Comparison of ENCODE assay signal across 30 mouse cellular contexts in the genomic region with DNA sequence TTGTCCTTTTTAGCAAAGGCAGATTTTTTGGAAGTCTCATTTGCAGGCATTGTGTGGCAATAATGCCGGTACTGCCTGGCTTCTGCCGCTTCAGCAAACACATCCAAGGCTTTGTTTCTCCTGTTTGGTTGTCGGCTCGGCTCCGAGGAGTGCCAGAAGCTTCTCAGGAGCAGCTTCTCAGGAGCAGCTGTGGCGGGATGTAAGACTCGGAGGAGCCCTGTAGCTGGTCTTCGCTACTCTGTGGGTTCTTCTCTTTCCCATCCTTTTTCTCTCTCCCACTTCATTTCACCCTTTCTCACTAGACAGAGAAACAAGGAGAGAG. TPM values are rescaled to one million over a fixed set of nuclear protein-coding genes. Genes with fewer than 3 reads are reported as not detected.
A peak's percentile ranks its signal among the peaks of the same experiment; 100 is the strongest.
DNase-seq lines count a peak whose midpoint lies in the region; ATAC-seq and TF ChIP-seq lines count a peak whose summit lies in the region.
"Had no signal": no experiment of that assay in that cellular context is flagged by ENCODE, and none has a peak within 500 bp of the region (broad histone marks: within the 10 kb centered on the region; RNA-seq: fewer than 3 reads in every experiment).

No protein-coding gene starts in this region.

- H3K4me1 ChIP-seq in forebrain, embryonic 11.5 days (replicated peaks; ENCODE audit: control insufficient read depth, insufficient read depth, low read length), result peaks cover 6% of the 10 kb centered on the region
- no peaks in the 10 kb centered on the region for H3K4me1 ChIP-seq in forebrain, postnatal 0 days (ENCODE audit: insufficient read depth)
- peaks cover 11% of the 10 kb centered on the region for H3K4me1 ChIP-seq in neural tube, embryonic 15.5 days
- H3K4me1 ChIP-seq in kidney, embryonic 16.5 days (ENCODE audit: insufficient read depth, low read length), result no peaks in the 10 kb centered on the region
- H3K4me1 ChIP-seq: limb, embryonic 15.5 days; liver, embryonic 13.5 days had no signal

- H3K27me3 ChIP-seq in forebrain, embryonic 11.5 days (ENCODE audit: control insufficient read depth, insufficient read depth, low read length), result no peaks in the 10 kb centered on the region; the same call in 1 of the 2 replicates
- H3K27me3 ChIP-seq in forebrain, postnatal 0 days (ENCODE audit: insufficient read depth, low read length), result no peaks in the 10 kb centered on the region; the same call in 1 of the 2 replicates
- H3K27me3 ChIP-seq in neural tube, embryonic 15.5 days (replicated peaks), result no peaks in the 10 kb centered on the region
- H3K27me3 ChIP-seq in kidney, embryonic 16.5 days (ENCODE audit: insufficient read depth, low read length), result no peaks in the 10 kb centered on the region
- H3K27me3 ChIP-seq: limb, embryonic 15.5 days; liver, embryonic 13.5 days had no signal

- 20% methylated on average over 8 of the region's 8 CpGs for WGBS in forebrain, embryonic 11.5 days
- 10% methylated on average over 8 of the region's 8 CpGs for WGBS in forebrain, postnatal 0 days
- 35% methylated on average over 8 of the region's 8 CpGs for WGBS in neural tube, embryonic 15.5 days
- WGBS in kidney, embryonic 16.5 days, result 76% methylated on average over 8 of the region's 8 CpGs

- DNase-seq in forebrain, embryonic 11.5 days (ENCODE audit: low spot score), result peak; percentile 64
- no peak for DNase-seq in forebrain, postnatal 0 days
- DNase-seq in layer of hippocampus, adult 2 months (ENCODE audit: low spot score in 2 of 2), result no peak
- DNase-seq in layer of hippocampus, adult 9-10 months (ENCODE audit: low spot score), result no peak
- DNase-seq in neural tube, embryonic 10.5 days (ENCODE audit: extremely low spot score, low spot score), result no peak
- no peak for DNase-seq in left cerebral cortex, adult 8-10 months (ENCODE audit: low spot score in 2 of 2)
- DNase-seq: adrenal gland, postnatal 10 days; gastrocnemius, postnatal 14 days; heart, postnatal 14 days; kidney, adult 9 months; kidney, postnatal 14 days; layer of hippocampus, postnatal 36 days; liver, embryonic 13.5 days; lung, adult 18-20 months; right cerebral cortex, postnatal 4 days; thymus, adult 18-20 months; thymus, postnatal 25 days had no signal

- no peak overlapping the region for H3K27ac ChIP-seq in forebrain, embryonic 11.5 days (ENCODE audit: low read depth, low read length)
- no peak overlapping the region for H3K27ac ChIP-seq in forebrain, postnatal 0 days (ENCODE audit: low read depth, low read length)
- peak overlapping the region; percentile 46 for H3K27ac ChIP-seq in layer of hippocampus, adult 2 months
- H3K27ac ChIP-seq in neural tube, embryonic 15.5 days (replicated peaks), result no peak overlapping the region
- no peak overlapping the region for H3K27ac ChIP-seq in kidney, embryonic 16.5 days (ENCODE audit: low read length)
- H3K27ac ChIP-seq: hindbrain, embryonic 12.5 days; limb, embryonic 10.5 days; limb, embryonic 15.5 days; liver, embryonic 13.5 days; macrophage; stomach, postnatal 0 days had no signal

- H3K36me3 ChIP-seq in forebrain, embryonic 11.5 days (ENCODE audit: control insufficient read depth, insufficient read depth, low read length), result no peaks in the 10 kb centered on the region
- no peaks in the 10 kb centered on the region for H3K36me3 ChIP-seq in forebrain, postnatal 0 days (ENCODE audit: insufficient read depth)
- H3K36me3 ChIP-seq in neural tube, embryonic 15.5 days, result no peaks in the 10 kb centered on the region
- no peaks in the 10 kb centered on the region for H3K36me3 ChIP-seq in kidney, embryonic 16.5 days (ENCODE audit: insufficient read depth, low read length)
- H3K36me3 ChIP-seq: hindbrain, embryonic 12.5 days; limb, embryonic 10.5 days; limb, embryonic 15.5 days; liver, embryonic 13.5 days had no signal

- H3K9me3 ChIP-seq in forebrain, embryonic 11.5 days (ENCODE audit: control insufficient read depth, low read length), result no peaks in the 10 kb centered on the region
- H3K9me3 ChIP-seq in forebrain, postnatal 0 days (ENCODE audit: low read length), result no peaks in the 10 kb centered on the region
- H3K9me3 ChIP-seq in neural tube, embryonic 15.5 days (replicated peaks), result no peaks in the 10 kb centered on the region
- no peaks in the 10 kb centered on the region for H3K9me3 ChIP-seq in kidney, embryonic 16.5 days (ENCODE audit: low read length)
- H3K9me3 ChIP-seq: hindbrain, embryonic 12.5 days; limb, embryonic 10.5 days; limb, embryonic 15.5 days; liver, embryonic 13.5 days had no signal

- H3K9ac ChIP-seq in forebrain, embryonic 11.5 days (ENCODE audit: low read length), result no peak overlapping the region
- H3K9ac ChIP-seq in forebrain, postnatal 0 days, result no peak overlapping the region
- H3K9ac ChIP-seq in neural tube, embryonic 15.5 days (replicated peaks), result no peak overlapping the region
- H3K9ac ChIP-seq in kidney, embryonic 16.5 days (replicated peaks; ENCODE audit: low read length), result no peak overlapping the region
- H3K9ac ChIP-seq: hindbrain, embryonic 12.5 days; limb, embryonic 15.5 days; liver, embryonic 13.5 days had no signal

- TF ChIP-seq CTCF in forebrain, postnatal 0 days (IDR thresholded peaks at IDR 0.05; ENCODE audit: low read depth), result no peak
- TF ChIP-seq CTCF in layer of hippocampus, adult 2 months (conservative IDR thresholded peaks at IDR 0.05), result no peak

- 0 out of 2 replicates have a peak, but pooled peaks have one; percentile 10 for ATAC-seq in forebrain, embryonic 11.5 days (replicated peaks; ENCODE audit: low FRiP score)
- ATAC-seq in forebrain, postnatal 0 days, result no peak
- no peak for ATAC-seq in neural tube, embryonic 15.5 days (ENCODE audit: low FRiP score)
- ATAC-seq in kidney, embryonic 16.5 days (ENCODE audit: low FRiP score, low TSS enrichment), result no peak
- ATAC-seq: intestine, postnatal 0 days; lung, postnatal 0 days; Patski had no signal

- no peak overlapping the region for H3K4me2 ChIP-seq in forebrain, embryonic 11.5 days (ENCODE audit: low read depth, low read length, severe bottlenecking)
- H3K4me2 ChIP-seq in forebrain, postnatal 0 days (ENCODE audit: low read depth), result no peak overlapping the region
- 0 out of 2 replicates have a peak overlapping the region, but pooled peaks have one; percentile 6 for H3K4me2 ChIP-seq in neural tube, embryonic 15.5 days
- H3K4me2 ChIP-seq in kidney, embryonic 16.5 days (replicated peaks; ENCODE audit: low read depth, low read length), result no peak overlapping the region
- H3K4me2 ChIP-seq: hindbrain, embryonic 12.5 days; limb, embryonic 15.5 days; liver, embryonic 13.5 days had no signal

- no peak overlapping the region for H3K4me3 ChIP-seq in forebrain, embryonic 11.5 days (ENCODE audit: low read depth, low read length)
- no peak overlapping the region for H3K4me3 ChIP-seq in forebrain, postnatal 0 days (ENCODE audit: low read depth, low read length)
- no peak overlapping the region for H3K4me3 ChIP-seq in layer of hippocampus, adult 2 months
- no peak overlapping the region for H3K4me3 ChIP-seq in neural tube, embryonic 15.5 days (replicated peaks)
- H3K4me3 ChIP-seq in kidney, embryonic 16.5 days (ENCODE audit: low read length), result no peak overlapping the region
- H3K4me3 ChIP-seq: hindbrain, embryonic 12.5 days; limb, embryonic 10.5 days; limb, embryonic 15.5 days; liver, embryonic 13.5 days had no signal

RNA-seq across cellular contexts. Expression of a gene that starts 37.9 kb away (rescaled TPM):
- polyA plus RNA-seq in forebrain, embryonic 11.5 days (2014; fragmentation: Nextera tagmentation; extraction: Ambion mirVana), result 1.6 and 2.1 TPM in 2 replicates
- total RNA-seq in forebrain, postnatal 0 days (2014; rRNA removed), result 27.8 and 29.3 TPM in 2 replicates
- 20.0 and 21.2 TPM in 2 replicates for polyA plus RNA-seq in forebrain, postnatal 0 days (2015; fragmentation: Nextera tagmentation; extraction: Ambion mirVana)
- 100 to 1,000 TPM in 1 of 2 experiments, 10 to 100 TPM in 1; 98.3 to 111 TPM for total RNA-seq in layer of hippocampus, adult 2 months (2021)
- polyA plus RNA-seq in neural tube, embryonic 15.5 days (2015; fragmentation: Nextera tagmentation; extraction: Ambion mirVana), result 19.4 and 23.3 TPM in 2 replicates
- 10 to 100 TPM; 61.9 to 87.7 (median 73.3) TPM for total RNA-seq in left cerebral cortex, adult 8-10 months (2022)
- 0.44 and 0.69 TPM in 2 replicates for polyA plus RNA-seq in kidney, embryonic 16.5 days (2015; fragmentation: Nextera tagmentation; extraction: Ambion mirVana)
- total RNA-seq: common myeloid progenitor, adult 5-6 weeks; gastrocnemius, postnatal 14 days; granulocyte monocyte progenitor cell, adult 5-6 weeks; heart, postnatal 14 days; megakaryocyte-erythroid progenitor cell, adult 5-6 weeks had no signal
- polyA plus RNA-seq: limb, embryonic 10.5 days; liver, embryonic 13.5 days; Patski had no signal

RNA-seq across cellular contexts. Expression of a gene that starts 58.0 kb away (rescaled TPM):
- polyA plus RNA-seq in forebrain, embryonic 11.5 days (2014; fragmentation: Nextera tagmentation; extraction: Ambion mirVana), result 39.5 and 41.1 TPM in 2 replicates
- total RNA-seq in forebrain, postnatal 0 days (2014; rRNA removed), result 28.1 and 30.3 TPM in 2 replicates
- 20.2 and 21.3 TPM in 2 replicates for polyA plus RNA-seq in forebrain, postnatal 0 days (2015; fragmentation: Nextera tagmentation; extraction: Ambion mirVana)
- 10 to 100 TPM; 79.9 to 94.0 TPM for total RNA-seq in layer of hippocampus, adult 2 months (2021)
- polyA plus RNA-seq in neural tube, embryonic 15.5 days (2015; fragmentation: Nextera tagmentation; extraction: Ambion mirVana), result 16.7 and 19.7 TPM in 2 replicates
- 10 to 100 TPM; 60.3 to 72.8 (median 66.9) TPM for total RNA-seq in left cerebral cortex, adult 8-10 months (2022)
- 8.6 and 9.8 TPM in 2 replicates for polyA plus RNA-seq in kidney, embryonic 16.5 days (2015; fragmentation: Nextera tagmentation; extraction: Ambion mirVana)
